Mouse (Mus musculus) erythroblast, embryonic 14.5 days (primary cell): ENCODE measurements around the gene Skp1a.

Experiments used
- GATA1 ChIP-seq: IDR thresholded peaks from 2 replicates; pipeline ENCODE4 v1.6.1; 2012; ENCODE audit warnings: low read length, inconsistent platforms, mixed read lengths
- TAL1 ChIP-seq: IDR thresholded peaks from 3 replicates; pipeline ENCODE4 v1.6.1; 2012; ENCODE audit warnings: low read length, inconsistent platforms, mixed read lengths

- TF ChIP-seq TAL1 (no peak), GATA1 (no peak)
These were observed 30.5 kb downstream of the Skp1a start for GRCm38 (mm10) chr11:52262338-52262737.
